Mouse (Mus musculus) fibroblast of lung, adult 2 months (primary cell): ENCODE data around the gene Hic1.

Experiments used
- DNase-seq: peaks from one replicate; pipeline ENCODE4 v3.0.0-alpha.2; 2011; ENCODE audit warnings: low read depth

Hic1 gene

GRCm38 (mm10) chr11:75147106-75147845 is 22.0 kb downstream of the Hic1 start:
- no peak for DNase-seq

- no peak for DNase-seq
These were observed 23.5 kb downstream of the Hic1 start for GRCm38 (mm10) chr11:75145841-75146240.

GRCm38 (mm10) chr11:75142749-75143148 is 26.6 kb downstream of the Hic1 start:
- DNase-seq, result no peak

GRCm38 (mm10) chr11:75141913-75142312 is 27.4 kb downstream of the Hic1 start:
- DNase-seq, result no peak

- DNase-seq, result no peak
These were observed 28.3 kb downstream of the Hic1 start for GRCm38 (mm10) chr11:75141038-75141437.

- no peak for DNase-seq
These were observed 28.9 kb downstream of the Hic1 start for GRCm38 (mm10) chr11:75140431-75140830.

- DNase-seq, result no peak
These were observed 30.0 kb downstream of the Hic1 start for GRCm38 (mm10) chr11:75139122-75139963.

GRCm38 (mm10) chr11:75136666-75137398 is 32.5 kb downstream of the Hic1 start:
- no peak for DNase-seq

- no peak for DNase-seq
These were observed 34.0 kb downstream of the Hic1 start for GRCm38 (mm10) chr11:75135358-75135757.

GRCm38 (mm10) chr11:75134485-75135068 is 34.7 kb downstream of the Hic1 start:
- DNase-seq, result no peak

GRCm38 (mm10) chr11:75133951-75134350 is 35.4 kb downstream of the Hic1 start:
- no peak for DNase-seq

GRCm38 (mm10) chr11:75133391-75133790 is 35.9 kb downstream of the Hic1 start:
- DNase-seq, result no peak

GRCm38 (mm10) chr11:75132278-75132677 is 37.0 kb downstream of the Hic1 start:
- DNase-seq, result no peak

GRCm38 (mm10) chr11:75131300-75131699 is 38.0 kb downstream of the Hic1 start:
- no peak for DNase-seq

GRCm38 (mm10) chr11:75129481-75129880 is 39.8 kb downstream of the Hic1 start:
- DNase-seq, result no peak

- DNase-seq, result no peak
These were observed 42.9 kb downstream of the Hic1 start for GRCm38 (mm10) chr11:75126384-75126783.

- no peak for DNase-seq
These were observed 44.9 kb downstream of the Hic1 start for GRCm38 (mm10) chr11:75124406-75124805.

GRCm38 (mm10) chr11:75121348-75121747 is 48.0 kb downstream of the Hic1 start:
- DNase-seq, result no peak

- DNase-seq, result no peak
These were observed 49.5 kb downstream of the Hic1 start for GRCm38 (mm10) chr11:75119841-75120240.

GRCm38 (mm10) chr11:75119298-75119697 is 50.0 kb downstream of the Hic1 start:
- DNase-seq, result no peak

GRCm38 (mm10) chr11:75118141-75118540 is 51.2 kb downstream of the Hic1 start:
- no peak for DNase-seq

- DNase-seq, result no peak
These were observed 52.9 kb downstream of the Hic1 start for GRCm38 (mm10) chr11:75116379-75116778.
